Mouse (Mus musculus): ENCODE measurements around the gene Gpsm1. TPM values are rescaled to one million over a fixed set of nuclear protein-coding genes. Genes with fewer than 3 reads are reported as not detected.

Gpsm1 gene
- polyA plus RNA-seq, 1 experiment = 126 TPM

DNA sequence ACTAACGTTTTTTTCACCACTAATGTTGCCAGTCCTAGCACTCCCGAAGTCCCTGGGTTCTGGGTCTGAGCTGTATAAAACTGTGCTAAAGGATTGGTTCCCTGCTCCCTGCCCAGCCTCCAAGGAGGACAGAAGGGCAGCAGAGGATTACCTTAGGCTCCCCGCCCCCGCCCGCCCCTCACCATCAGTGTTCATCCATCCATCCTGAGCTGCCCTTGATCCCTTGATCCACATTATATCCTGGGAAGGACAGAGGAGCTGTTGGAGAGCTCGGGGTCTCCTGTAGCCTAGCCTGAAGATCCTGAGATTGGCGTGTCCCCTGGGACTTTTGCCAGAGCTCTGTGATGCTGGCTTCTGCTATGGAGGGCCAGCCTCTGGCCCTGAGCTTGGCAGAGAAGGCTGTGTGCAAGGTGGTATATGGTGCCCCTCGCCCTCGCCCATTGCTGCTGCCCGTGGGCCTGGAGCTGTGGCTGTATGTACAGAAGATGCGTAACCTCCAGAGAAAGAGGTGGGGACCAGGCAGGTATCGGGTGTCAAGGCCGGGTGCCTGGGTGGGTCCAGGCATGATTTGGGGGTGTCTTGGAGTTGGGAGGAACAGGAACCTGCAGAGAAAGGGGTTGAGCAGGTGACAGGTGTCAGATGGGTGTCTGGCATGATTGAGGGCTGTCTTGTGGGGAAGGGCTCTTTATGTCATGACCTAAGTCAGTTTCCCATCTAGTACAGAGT, 4.4 kb downstream of the Gpsm1 start:
- Histone ChIP-seq H3K27ac (ENCODE audit: insufficient read depth, low read length) (peak overlapping the region; percentile 54), H3K27me3 (ENCODE audit: control insufficient read depth, insufficient read depth, low read length) (no peaks in the 10 kb centered on the region), H3K4me1 (ENCODE audit: control insufficient read depth, insufficient read depth, low read length) (peaks cover 63% of the 10 kb centered on the region), H3K4me3 (replicated peaks; ENCODE audit: insufficient read depth, low read depth, low read length) (peak overlapping the region; percentile 31)
- TF ChIP-seq CTCF (IDR thresholded peaks at IDR 0.05; ENCODE audit: borderline replicate concordance, insufficient read depth, low read depth, low read length) = no peak
- no peak for TF ChIP-seq POLR2A (IDR thresholded peaks at IDR 0.05; ENCODE audit: borderline replicate concordance, insufficient read depth, low read length)
- peak in 1 of 2 experiments; percentile 41 for DNase-seq
- WGBS = 50% methylated on average over 13 of the region's 13 CpGs

DNA sequence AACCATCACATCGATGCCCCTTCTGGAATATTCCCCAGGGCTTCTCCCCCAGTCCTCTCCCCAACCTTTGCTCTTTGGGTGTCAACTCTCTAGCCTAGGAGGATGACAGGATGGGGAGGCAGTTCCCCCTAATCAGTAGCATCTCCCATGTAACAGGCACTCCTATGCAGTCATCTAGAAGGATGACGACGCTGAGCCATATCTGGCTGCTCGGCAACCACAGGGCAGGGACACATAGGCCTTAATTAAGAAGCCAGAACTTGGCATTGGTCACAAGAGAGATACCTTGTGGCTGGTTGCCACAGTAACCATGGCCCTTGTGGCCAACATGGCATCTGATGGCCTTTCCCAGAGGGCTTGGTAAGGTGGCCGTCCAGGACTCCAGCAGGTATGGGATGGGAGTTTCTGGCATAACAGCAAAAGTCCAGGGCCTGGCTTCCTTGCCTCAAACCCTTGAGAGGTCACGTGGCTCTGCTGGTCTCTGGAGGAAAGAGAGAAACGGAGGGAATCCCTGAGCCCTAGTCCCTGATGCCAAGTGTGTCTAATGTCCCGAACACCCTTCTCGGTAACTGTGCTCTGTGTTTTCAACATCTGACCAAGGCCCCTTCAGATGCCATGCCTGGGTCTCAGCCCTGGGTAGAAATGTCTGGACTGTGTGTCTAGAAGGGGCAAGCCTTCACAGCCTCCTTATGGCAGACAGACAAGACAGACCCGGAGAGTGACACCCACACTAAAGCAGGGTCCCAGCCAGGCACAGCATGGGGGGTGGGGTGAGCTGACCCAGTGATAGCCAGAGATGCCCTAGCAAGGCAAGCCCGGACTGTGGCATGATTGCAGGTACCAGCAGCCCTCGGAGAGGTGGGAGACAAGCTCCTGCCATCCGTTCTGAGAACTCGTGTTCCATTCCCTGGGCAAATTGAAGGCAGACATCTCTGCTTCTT, 5.2 kb downstream of the Gpsm1 start:
- no peak for TF ChIP-seq CTCF (IDR thresholded peaks at IDR 0.05; ENCODE audit: borderline replicate concordance, insufficient read depth, low read depth, low read length)
- no peak for TF ChIP-seq POLR2A (IDR thresholded peaks at IDR 0.05; ENCODE audit: borderline replicate concordance, insufficient read depth, low read length)
- H3K27ac ChIP-seq (ENCODE audit: insufficient read depth, low read length) = peak overlapping the region; percentile 25; the same call in 1 of the 2 replicates
- peak; percentile 61 to 76 for DNase-seq
- H3K4me1 ChIP-seq (ENCODE audit: control insufficient read depth, insufficient read depth, low read length) = peaks cover 69% of the 10 kb centered on the region
- no peaks in the 10 kb centered on the region for H3K27me3 ChIP-seq (ENCODE audit: control insufficient read depth, insufficient read depth, low read length)
- 16% methylated on average over 14 of the region's 14 CpGs for WGBS
- peak overlapping the region; percentile 17 for H3K4me3 ChIP-seq (replicated peaks; ENCODE audit: insufficient read depth, low read depth, low read length)

DNA sequence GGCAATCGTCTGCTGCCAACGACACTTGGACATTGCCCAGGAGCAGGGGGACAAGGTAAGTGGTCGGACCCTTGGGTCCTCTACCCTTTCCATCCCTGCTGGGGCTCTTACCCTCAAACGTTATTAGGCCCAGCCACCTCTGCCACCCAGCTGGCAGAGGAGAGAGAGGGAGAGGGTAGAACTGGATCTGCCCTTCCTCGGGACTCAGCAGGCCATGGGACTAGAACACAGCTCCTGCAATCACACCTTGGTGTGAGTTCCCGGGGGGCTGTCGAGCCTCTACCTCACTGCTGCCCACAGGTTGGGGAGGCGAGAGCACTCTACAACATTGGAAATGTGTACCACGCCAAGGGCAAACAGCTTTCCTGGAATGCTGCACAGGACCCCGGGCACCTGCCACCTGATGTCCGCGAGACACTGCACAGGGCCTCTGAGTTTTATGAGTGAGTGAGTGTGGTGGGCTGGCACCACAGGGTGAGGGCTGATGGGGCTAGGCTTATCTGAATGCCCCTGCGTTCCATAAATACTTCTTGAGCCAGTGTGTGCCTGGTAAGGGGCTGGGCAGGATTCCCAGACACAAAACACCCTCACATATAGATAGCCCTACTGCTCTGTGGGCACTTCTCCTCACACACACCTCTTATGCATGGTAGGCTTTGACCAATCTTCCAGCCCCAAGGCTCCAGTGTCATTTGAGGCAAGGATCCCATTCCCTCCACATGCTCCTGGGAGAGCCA, 8.4 kb downstream of the Gpsm1 start:
- H3K4me3 ChIP-seq (replicated peaks; ENCODE audit: insufficient read depth, low read depth, low read length) = no peak overlapping the region
- DNase-seq = no peak
- TF ChIP-seq POLR2A (IDR thresholded peaks at IDR 0.05; ENCODE audit: borderline replicate concordance, insufficient read depth, low read length) (no peak), CTCF (IDR thresholded peaks at IDR 0.05; ENCODE audit: borderline replicate concordance, insufficient read depth, low read depth, low read length) (no peak)
- 79% methylated on average over 13 of the region's 13 CpGs for WGBS
- no peaks in the 10 kb centered on the region for H3K27me3 ChIP-seq (ENCODE audit: control insufficient read depth, insufficient read depth, low read length)
- no peak overlapping the region for H3K27ac ChIP-seq (ENCODE audit: insufficient read depth, low read length)
- H3K4me1 ChIP-seq (ENCODE audit: control insufficient read depth, insufficient read depth, low read length) = peaks cover 54% of the 10 kb centered on the region

DNA sequence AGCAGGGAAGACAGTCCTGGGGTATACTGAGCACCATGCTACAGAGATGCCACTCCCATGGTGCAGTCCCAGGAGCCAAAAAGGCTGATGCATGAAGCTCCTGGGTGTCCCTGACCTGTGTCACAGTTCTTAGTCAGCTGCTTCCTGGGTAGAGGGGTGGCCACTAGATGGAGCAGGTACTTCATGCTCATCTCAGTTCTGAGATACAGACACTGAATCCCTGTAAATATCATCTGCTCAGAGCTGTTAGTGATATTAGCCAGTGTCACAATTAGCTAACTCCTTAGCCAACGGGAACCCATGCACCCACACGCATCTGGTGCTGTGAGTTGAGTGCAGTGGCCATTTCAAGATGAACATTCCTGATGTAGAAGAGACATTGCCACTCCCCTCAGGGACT, 9.6 kb downstream of the Gpsm1 start:
- peak; percentile 56 for DNase-seq
- TF ChIP-seq POLR2A (IDR thresholded peaks at IDR 0.05; ENCODE audit: borderline replicate concordance, insufficient read depth, low read length) = no peak
- TF ChIP-seq CTCF (IDR thresholded peaks at IDR 0.05; ENCODE audit: borderline replicate concordance, insufficient read depth, low read depth, low read length) = peak; percentile 58; the same call in 1 of the 2 replicates
- peaks cover 43% of the 10 kb centered on the region for H3K4me1 ChIP-seq (ENCODE audit: control insufficient read depth, insufficient read depth, low read length)
- no peaks in the 10 kb centered on the region for H3K27me3 ChIP-seq (ENCODE audit: control insufficient read depth, insufficient read depth, low read length)
- no peak overlapping the region for H3K4me3 ChIP-seq (replicated peaks; ENCODE audit: insufficient read depth, low read depth, low read length)
- H3K27ac ChIP-seq (ENCODE audit: insufficient read depth, low read length) = no peak overlapping the region
- 53% methylated on average over 2 of the region's 2 CpGs for WGBS

DNA sequence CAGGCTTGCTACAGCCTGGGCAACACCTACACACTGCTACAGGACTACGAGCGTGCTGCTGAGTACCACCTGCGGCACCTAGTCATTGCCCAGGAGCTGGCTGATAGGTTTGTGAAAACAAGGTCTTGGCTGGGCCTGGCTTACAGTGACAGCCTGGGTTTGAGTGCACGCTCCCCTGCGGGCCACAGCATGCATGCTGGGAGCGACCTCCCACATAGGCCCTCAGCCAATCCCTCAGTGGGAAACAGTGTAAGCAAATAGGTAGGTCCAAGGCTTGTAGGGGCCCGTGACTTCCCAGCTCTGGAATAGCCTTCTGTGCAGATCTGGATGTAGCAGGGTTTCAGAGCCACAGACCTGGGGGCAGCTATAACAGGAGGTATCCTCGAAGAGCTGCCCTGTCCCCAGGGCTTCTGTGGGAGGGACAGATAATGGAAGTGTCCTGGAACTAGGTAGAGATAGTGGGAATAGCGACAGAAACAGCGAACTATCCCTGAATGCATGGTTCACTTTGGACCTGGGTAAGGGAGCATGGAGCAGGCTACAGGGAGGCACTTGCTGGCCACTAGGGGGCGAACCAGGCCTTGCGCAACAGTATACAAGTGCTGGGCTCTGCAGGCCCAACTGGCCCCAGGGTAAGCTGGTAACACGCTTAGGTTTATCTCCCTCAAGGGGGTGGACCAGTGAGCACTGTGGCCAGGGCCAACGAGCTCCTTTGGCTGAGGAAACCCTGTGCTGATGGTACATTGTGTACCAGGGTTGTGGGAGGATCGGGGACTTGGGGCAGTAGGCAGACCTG, 10.3 kb downstream of the Gpsm1 start:
- 29% methylated on average over 15 of the region's 15 CpGs for WGBS
- DNase-seq = peak; percentile 62 to 66
- Histone ChIP-seq H3K27ac (ENCODE audit: insufficient read depth, low read length) (no peak overlapping the region), H3K4me3 (replicated peaks; ENCODE audit: insufficient read depth, low read depth, low read length) (no peak overlapping the region), H3K4me1 (ENCODE audit: control insufficient read depth, insufficient read depth, low read length) (peaks cover 37% of the 10 kb centered on the region), H3K27me3 (ENCODE audit: control insufficient read depth, insufficient read depth, low read length) (no peaks in the 10 kb centered on the region)
- no peak for TF ChIP-seq POLR2A (IDR thresholded peaks at IDR 0.05; ENCODE audit: borderline replicate concordance, insufficient read depth, low read length)
- TF ChIP-seq CTCF (IDR thresholded peaks at IDR 0.05; ENCODE audit: borderline replicate concordance, insufficient read depth, low read depth, low read length) = peak; percentile 91

DNA sequence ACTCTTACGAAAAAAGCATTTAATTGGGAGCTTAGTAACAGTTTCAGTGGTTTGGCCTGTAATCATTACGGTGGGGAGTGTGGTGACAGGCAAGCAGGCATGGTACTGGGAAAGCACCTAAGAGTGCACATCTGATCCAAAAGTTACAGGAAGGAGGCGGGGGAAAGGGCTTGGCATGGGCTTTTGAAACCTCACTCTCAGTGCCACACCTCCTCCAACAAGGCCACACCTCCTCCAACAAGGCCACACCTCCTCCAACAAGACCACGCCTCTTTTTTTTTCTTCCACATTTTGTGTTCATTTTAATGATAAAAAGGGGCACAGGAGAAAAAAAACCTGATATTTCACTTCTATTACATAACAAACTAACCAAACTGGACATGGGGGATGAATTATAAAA, 12.5 kb downstream of the Gpsm1 start:
- no peak overlapping the region for H3K27ac ChIP-seq (ENCODE audit: insufficient read depth, low read length)
- no peaks in the 10 kb centered on the region for H3K27me3 ChIP-seq (ENCODE audit: control insufficient read depth, insufficient read depth, low read length)
- 91% methylated on average over 4 of the region's 4 CpGs for WGBS
- H3K4me3 ChIP-seq (replicated peaks; ENCODE audit: insufficient read depth, low read depth, low read length) = no peak overlapping the region
- H3K4me1 ChIP-seq (ENCODE audit: control insufficient read depth, insufficient read depth, low read length) = peaks cover 22% of the 10 kb centered on the region
- DNase-seq = no peak
- TF ChIP-seq CTCF (IDR thresholded peaks at IDR 0.05; ENCODE audit: borderline replicate concordance, insufficient read depth, low read depth, low read length) (no peak), POLR2A (IDR thresholded peaks at IDR 0.05; ENCODE audit: borderline replicate concordance, insufficient read depth, low read length) (no peak)

DNA sequence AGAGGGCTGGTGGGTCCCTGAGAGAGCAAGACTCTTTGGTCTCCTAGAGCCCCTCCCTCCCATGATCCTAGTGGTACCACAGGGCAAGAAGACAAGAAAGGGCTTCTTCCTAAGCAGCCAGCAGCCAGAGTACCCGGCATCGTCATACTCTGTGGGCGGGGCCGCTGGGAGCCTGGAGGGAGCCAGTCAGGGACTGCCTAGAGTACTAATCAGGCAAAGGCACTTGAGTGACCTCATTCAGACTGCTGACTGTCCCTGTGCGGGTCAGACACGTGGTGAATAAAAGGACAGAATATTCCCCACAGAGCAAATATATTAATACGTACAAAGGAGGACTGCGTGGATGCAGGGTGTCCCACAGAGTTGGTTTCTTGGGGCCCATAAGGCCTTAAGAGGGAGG, 14.1 kb downstream of the Gpsm1 start:
- Histone ChIP-seq H3K4me3 (replicated peaks; ENCODE audit: insufficient read depth, low read depth, low read length) (no peak overlapping the region), H3K27ac (ENCODE audit: insufficient read depth, low read length) (peak overlapping the region; percentile 83), H3K4me1 (ENCODE audit: control insufficient read depth, insufficient read depth, low read length) (peaks cover 16% of the 10 kb centered on the region), H3K27me3 (ENCODE audit: control insufficient read depth, insufficient read depth, low read length) (no peaks in the 10 kb centered on the region)
- peak in 1 of 2 experiments; percentile 68 for DNase-seq
- TF ChIP-seq POLR2A (IDR thresholded peaks at IDR 0.05; ENCODE audit: borderline replicate concordance, insufficient read depth, low read length) (no peak), CTCF (IDR thresholded peaks at IDR 0.05; ENCODE audit: borderline replicate concordance, insufficient read depth, low read depth, low read length) (no peak)
- WGBS = 35% methylated on average over 8 of the region's 8 CpGs
